Mouse (Mus musculus) small intestine, adult 2 months (tissue): ENCODE measurements around the gene Dph1. TPM values are rescaled to one million over a fixed set of nuclear protein-coding genes. Genes with fewer than 3 reads are reported as not detected.

Source experiments
- H3K27ac ChIP-seq: fragments of 200-500 bp; 2 replicates; pipeline ENCODE4 v1.5.1; 2012; ENCODE audit warnings: low read depth, low read length, control low read depth, inconsistent platforms; ENCODE audit not compliant: insufficient read depth
- H3K27me3 ChIP-seq: fragments of 200-500 bp; 2 replicates; pipeline ENCODE4 v1.6.1; 2012; ENCODE audit warnings: mild to moderate bottlenecking, moderate library complexity, low read length, inconsistent platforms; ENCODE audit not compliant: control insufficient read depth, insufficient read depth
- H3K36me3 ChIP-seq: fragments of 200-500 bp; 2 replicates; pipeline ENCODE4 v1.6.1; 2012; ENCODE audit warnings: mild to moderate bottlenecking, low read length, control low read depth, inconsistent platforms; ENCODE audit not compliant: control insufficient read depth, insufficient read depth
- H3K4me1 ChIP-seq: fragments of 200-500 bp; 2 replicates; pipeline ENCODE4 v1.6.1; 2012; ENCODE audit warnings: low read length, inconsistent platforms, mixed read lengths; ENCODE audit not compliant: control insufficient read depth, insufficient read depth, insufficient read length
- H3K4me3 ChIP-seq: fragments of 200-500 bp; 2 replicates; pipeline ENCODE4 v1.5.1; 2012; ENCODE audit warnings: low read depth, mild to moderate bottlenecking, control low read depth, inconsistent platforms, low read length, moderate library complexity
- CTCF ChIP-seq: fragments of 200-500 bp; IDR thresholded peaks from 2 replicates; pipeline ENCODE4 v1.5.1; 2012; ENCODE audit warnings: low read depth, mild to moderate bottlenecking, control low read depth, inconsistent platforms, low read length, moderate library complexity, mixed read lengths; ENCODE audit not compliant: insufficient replicate concordance, insufficient read length; ENCODE audit errors: extremely low read depth
- POLR2A ChIP-seq: fragments of 200-500 bp; IDR thresholded peaks from 2 replicates; pipeline ENCODE4 v1.6.1; 2012; ENCODE audit warnings: low read depth, mild to moderate bottlenecking, control low read depth, inconsistent platforms, low read length, moderate library complexity
- WGBS: fragments of 180-500 bp; shearing (Covaris S2); methylation state at CpG from one replicate; pipeline ENCODE4 v1.1.7; 2018; 5-methylcytosine and 5-hydroxymethylcytosine counted together
- polyA plus RNA-seq: library from polyadenylated mRNA; depleted of rRNA; stranded (reverse); fragments of >200 nt; gene quantifications from 2 replicates; pipeline ENCODE4 v1.2.3, GENCODE M21; 2012

The Dph1 gene
- polyA plus RNA-seq, 1 experiment = 13.7 TPM

GRCm38 (mm10) chr11:75157037-75157436 is 34.0 kb downstream of the Dph1 start:
- no peak overlapping the region; the same call in 1 of the 2 replicates for H3K27ac ChIP-seq
- peaks cover 16% of the 10 kb centered on the region for H3K36me3 ChIP-seq
- TF ChIP-seq CTCF (no peak), POLR2A (no peak)
- no peak overlapping the region for H3K4me3 ChIP-seq
- WGBS = 72% methylated on average over 4 of the region's 4 CpGs
- H3K27me3 ChIP-seq = no peaks in the 10 kb centered on the region
- peaks cover 4% of the 10 kb centered on the region for H3K4me1 ChIP-seq

- Histone ChIP-seq H3K27ac (peak overlapping the region; percentile 47), H3K4me1 (peaks cover 4% of the 10 kb centered on the region), H3K36me3 (peaks cover 15% of the 10 kb centered on the region), H3K27me3 (no peaks in the 10 kb centered on the region), H3K4me3 (no peak overlapping the region)
- no peak for TF ChIP-seq CTCF
- no peak for TF ChIP-seq POLR2A
- 72% methylated on average over 5 of the region's 5 CpGs for WGBS
Measured at GRCm38 (mm10) chr11:75156416-75156815, 34.6 kb downstream of the Dph1 start.

GRCm38 (mm10) chr11:75155985-75156384 is 35.1 kb downstream of the Dph1 start:
- 74% methylated on average over 6 of the region's 6 CpGs for WGBS
- Histone ChIP-seq H3K4me1 (peaks cover 4% of the 10 kb centered on the region), H3K27me3 (no peaks in the 10 kb centered on the region), H3K36me3 (peaks cover 15% of the 10 kb centered on the region), H3K4me3 (no peak overlapping the region), H3K27ac (peak overlapping the region; percentile 38)
- TF ChIP-seq CTCF (no peak), POLR2A (no peak)

- Histone ChIP-seq H3K27ac (peak overlapping the region; percentile 35; the same call in 1 of the 2 replicates), H3K4me1 (peaks cover 4% of the 10 kb centered on the region), H3K36me3 (peaks cover 8% of the 10 kb centered on the region; the same call in 1 of the 2 replicates), H3K4me3 (no peak overlapping the region), H3K27me3 (no peaks in the 10 kb centered on the region)
- 74% methylated on average over 6 of the region's 6 CpGs for WGBS
- TF ChIP-seq POLR2A = no peak
Measured at GRCm38 (mm10) chr11:75154053-75154585, 36.9 kb downstream of the Dph1 start.

- peaks cover 6% of the 10 kb centered on the region for H3K4me1 ChIP-seq
- TF ChIP-seq CTCF (no peak), POLR2A (no peak)
- no peaks in the 10 kb centered on the region for H3K27me3 ChIP-seq
- WGBS = 73% methylated on average over 18 of the region's 18 CpGs
- H3K36me3 ChIP-seq = peaks cover 6% of the 10 kb centered on the region; the same call in 1 of the 2 replicates
- H3K4me3 ChIP-seq = peak overlapping the region; percentile 10; the same call in 1 of the 2 replicates
- peak overlapping the region; percentile 35 for H3K27ac ChIP-seq
Measured at GRCm38 (mm10) chr11:75152603-75153557, 38.2 kb downstream of the Dph1 start.

GRCm38 (mm10) chr11:75150346-75150745 is 40.7 kb downstream of the Dph1 start:
- peaks cover 8% of the 10 kb centered on the region for H3K36me3 ChIP-seq
- WGBS = 71% methylated on average over 1 of the region's 1 CpGs

GRCm38 (mm10) chr11:75148332-75149035 is 42.6 kb downstream of the Dph1 start:
- no peaks in the 10 kb centered on the region for H3K27me3 ChIP-seq
- H3K4me3 ChIP-seq = no peak overlapping the region
- H3K36me3 ChIP-seq = peaks cover 16% of the 10 kb centered on the region
- H3K27ac ChIP-seq = peak overlapping the region; percentile 41
- WGBS = 89% methylated on average over 11 of the region's 11 CpGs
- no peak for TF ChIP-seq CTCF
- TF ChIP-seq POLR2A = no peak
- H3K4me1 ChIP-seq = peaks cover 12% of the 10 kb centered on the region

More at GRCm38 (mm10) chr11:75150346-75150745, 40.7 kb downstream of the Dph1 start:
- peaks cover 12% of the 10 kb centered on the region for H3K4me1 ChIP-seq
- H3K27me3 ChIP-seq = no peaks in the 10 kb centered on the region
- TF ChIP-seq POLR2A = no peak
- no peak for TF ChIP-seq CTCF
- no peak overlapping the region for H3K27ac ChIP-seq
- H3K4me3 ChIP-seq = no peak overlapping the region
